Mouse (Mus musculus): ENCODE measurements around the gene Sugt1.

The Sugt1 gene

GRCm38 (mm10) chr14:79606867-79607266 is 19.4 kb downstream of the Sugt1 start:
- no peak for DNase-seq (ENCODE audit: low read depth, low spot score)

DNA sequence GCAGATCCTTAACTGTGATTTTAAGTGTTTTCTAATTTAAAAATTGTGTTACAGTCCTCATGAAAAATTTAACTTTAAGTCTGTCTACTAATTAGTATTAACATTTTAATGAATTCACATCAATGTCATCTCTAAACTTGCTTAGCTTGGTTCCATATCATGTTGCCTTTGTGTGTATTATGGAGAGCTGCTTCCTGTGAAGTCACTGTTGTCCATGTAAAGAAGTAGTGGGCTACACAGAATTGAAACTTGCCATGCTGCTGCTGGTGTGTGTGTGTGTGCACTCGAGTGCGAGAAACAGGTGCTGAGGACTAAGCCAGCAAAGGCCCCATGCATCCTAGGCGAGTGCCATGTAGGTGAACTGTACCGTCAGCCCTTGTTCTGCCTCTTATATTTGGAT is 19.9 kb downstream of the Sugt1 start:
- DNase-seq (ENCODE audit: low read depth, low spot score), result no peak

DNA sequence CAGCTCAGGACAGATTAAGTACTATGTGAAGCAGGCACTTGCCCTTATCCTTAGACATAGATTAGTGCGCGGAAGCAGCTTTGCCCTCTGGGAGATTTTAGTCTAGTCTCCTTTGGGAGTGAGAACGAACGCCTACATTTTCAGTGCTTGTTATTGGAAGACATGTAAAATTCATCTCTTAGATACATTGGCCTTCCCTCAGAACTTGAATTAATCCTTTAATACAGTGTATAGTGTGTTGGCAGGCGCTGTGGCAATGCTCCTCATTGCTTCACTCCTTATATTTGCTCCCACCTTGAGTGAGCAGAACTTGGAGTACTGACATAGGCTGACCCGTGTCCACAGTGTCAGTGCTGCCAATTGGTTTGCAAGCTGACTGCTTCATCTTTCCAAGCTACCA is 20.8 kb downstream of the Sugt1 start:
- no peak for DNase-seq (ENCODE audit: low read depth, low spot score)

DNA sequence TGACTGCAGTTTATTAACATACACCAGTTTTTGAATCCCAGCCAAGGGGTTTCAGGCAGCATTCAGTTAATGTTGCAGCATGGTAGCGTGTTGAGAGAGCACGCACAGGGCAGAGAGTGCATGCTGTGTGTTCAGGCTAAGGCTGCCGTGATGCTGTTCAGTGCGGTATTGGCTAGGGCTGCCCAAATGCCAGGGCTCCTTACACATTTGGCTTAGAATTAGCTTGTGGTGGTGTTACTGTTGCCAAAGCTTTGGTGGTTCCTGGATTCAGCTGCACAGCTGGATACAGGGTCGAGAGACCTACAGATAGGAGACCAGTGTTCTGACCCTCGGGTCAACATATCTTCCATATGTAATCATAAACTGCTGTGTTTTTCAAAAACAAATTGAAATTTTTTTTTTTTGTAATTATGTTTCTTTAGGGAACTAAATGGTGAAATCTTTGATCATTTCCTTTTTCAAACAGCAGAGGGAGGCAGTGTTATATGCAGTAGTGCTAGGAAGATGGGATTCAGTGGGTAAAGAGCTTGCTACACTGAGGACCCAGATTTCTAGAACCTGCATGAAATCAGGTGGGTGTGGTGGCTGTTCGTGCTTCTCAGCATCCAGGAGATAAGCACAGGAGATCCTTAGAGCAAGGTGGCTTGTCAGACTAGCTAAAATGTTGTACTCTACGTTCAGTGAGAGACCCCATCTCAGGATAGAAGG is 29.8 kb downstream of the Sugt1 start:
- DNase-seq (ENCODE audit: low read depth, low spot score), result no peak

DNA sequence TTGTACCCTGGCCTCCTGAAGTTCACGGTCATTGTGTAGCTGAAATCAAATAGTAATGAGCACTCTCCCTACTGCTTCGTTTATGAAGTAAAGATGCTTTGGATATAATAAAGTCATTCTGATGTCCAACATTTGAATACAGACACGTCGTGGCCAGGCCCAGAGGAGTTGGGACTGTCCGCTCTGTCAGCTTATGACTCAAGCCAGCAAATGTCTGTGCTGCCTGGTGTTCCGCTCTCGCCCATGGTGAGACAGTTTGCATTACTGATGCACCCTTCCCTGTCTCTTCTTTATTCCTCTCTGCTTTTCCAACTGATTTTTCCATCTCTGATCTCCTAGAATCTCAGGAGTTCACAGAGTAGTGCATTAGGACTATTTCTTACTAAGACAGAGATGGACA is 32.3 kb downstream of the Sugt1 start:
- DNase-seq (ENCODE audit: low read depth, low spot score), result no peak

- DNase-seq (ENCODE audit: low read depth, low spot score), result no peak
Observed at GRCm38 (mm10) chr14:79621143-79621542, 33.7 kb downstream of the Sugt1 start.

DNA sequence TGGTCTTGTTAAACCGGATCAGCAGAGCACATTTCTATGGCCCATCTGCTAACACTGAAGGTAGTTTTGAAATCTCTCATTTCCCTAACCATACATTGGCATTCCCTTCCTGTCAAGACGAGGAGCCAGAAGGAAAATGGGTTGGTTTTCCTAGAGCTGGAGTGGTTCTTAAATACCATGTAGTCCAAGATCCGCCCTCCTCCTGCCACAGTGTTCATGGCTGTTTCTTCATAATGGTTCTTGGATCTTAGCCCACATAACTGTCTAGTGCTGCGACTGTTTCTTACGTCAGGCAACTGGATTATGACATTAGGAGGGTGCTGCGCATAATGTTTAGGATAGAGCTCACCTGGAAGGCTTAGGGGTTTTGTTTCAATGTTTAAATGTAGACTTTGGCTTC is 44.8 kb downstream of the Sugt1 start:
- DNase-seq (ENCODE audit: low read depth, low spot score), result no peak

- no peak for DNase-seq (ENCODE audit: low read depth, low spot score)
Observed at GRCm38 (mm10) chr14:79633196-79633595, 45.7 kb downstream of the Sugt1 start.

GRCm38 (mm10) chr14:79636814-79637213 is 49.3 kb downstream of the Sugt1 start:
- no peak for DNase-seq (ENCODE audit: low read depth, low spot score)

DNA sequence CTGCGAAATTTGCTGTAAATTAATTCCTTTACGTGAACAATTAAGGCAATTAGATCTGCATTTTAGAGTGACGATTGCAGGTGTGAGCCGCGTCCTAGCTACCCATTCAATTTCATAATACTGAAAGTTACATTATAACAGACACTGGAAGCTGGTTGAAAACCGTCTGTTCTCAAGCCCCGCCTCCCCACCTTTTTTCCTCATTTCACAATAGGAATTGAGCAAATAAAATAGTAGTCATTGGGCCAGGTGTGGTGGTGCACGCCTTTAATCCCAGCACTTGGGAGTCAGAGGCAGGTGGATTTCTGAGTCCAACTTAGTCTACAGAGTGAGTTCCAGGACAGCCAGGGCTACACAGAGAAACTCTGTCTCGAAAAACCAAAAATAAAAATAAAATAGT is 54.6 kb downstream of the Sugt1 start:
- DNase-seq (ENCODE audit: low read depth, low spot score), result no peak

DNA sequence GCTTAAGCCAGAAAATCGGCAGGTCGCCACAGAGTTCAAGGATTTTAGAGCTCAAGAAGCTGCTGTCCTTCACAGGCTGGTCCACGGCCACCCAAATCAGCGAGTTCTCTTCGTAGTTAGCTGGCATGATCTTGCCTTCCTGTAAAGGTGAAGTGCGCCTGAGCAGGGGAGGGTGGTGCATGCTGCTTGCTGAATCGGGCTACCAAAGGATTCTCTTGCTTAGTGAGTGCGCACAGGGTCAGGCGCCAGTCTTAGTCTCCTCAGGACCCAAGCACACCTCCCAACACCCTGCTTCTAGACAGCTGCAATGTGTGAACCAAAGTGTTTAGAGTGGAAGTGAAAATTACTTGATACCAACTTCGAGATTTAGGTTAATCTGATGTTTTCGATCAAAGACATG is 57.9 kb downstream of the Sugt1 start:
- no peak for DNase-seq (ENCODE audit: low read depth, low spot score)

GRCm38 (mm10) chr14:79649680-79650079 is 62.2 kb downstream of the Sugt1 start:
- DNase-seq (ENCODE audit: low read depth, low spot score), result no peak

GRCm38 (mm10) chr14:79652654-79653053 is 65.2 kb downstream of the Sugt1 start:
- DNase-seq (ENCODE audit: low read depth, low spot score), result no peak

DNA sequence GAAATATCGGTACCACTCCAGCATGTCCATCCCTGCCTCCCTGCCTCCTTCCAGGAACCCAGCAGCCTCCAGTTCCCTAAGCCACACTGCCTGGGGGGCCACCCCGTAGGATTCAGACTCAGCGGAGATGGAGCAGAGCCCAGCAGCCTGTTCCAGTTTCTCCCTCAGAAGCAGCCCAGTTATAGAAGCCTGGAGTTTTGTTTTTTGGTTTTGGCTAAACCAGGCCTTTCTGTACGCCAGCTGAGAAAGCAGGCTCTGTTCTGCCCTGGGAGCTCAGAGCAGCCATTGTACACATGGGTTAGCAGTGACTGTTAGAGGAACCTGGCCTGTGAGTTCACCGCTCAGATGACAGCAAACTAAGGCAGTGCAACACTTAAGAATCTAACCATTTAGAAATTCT is 70.8 kb downstream of the Sugt1 start:
- DNase-seq (ENCODE audit: low read depth, low spot score), result no peak

GRCm38 (mm10) chr14:79658748-79659508 is 71.4 kb downstream of the Sugt1 start:
- no peak for DNase-seq (ENCODE audit: low read depth, low spot score)

DNA sequence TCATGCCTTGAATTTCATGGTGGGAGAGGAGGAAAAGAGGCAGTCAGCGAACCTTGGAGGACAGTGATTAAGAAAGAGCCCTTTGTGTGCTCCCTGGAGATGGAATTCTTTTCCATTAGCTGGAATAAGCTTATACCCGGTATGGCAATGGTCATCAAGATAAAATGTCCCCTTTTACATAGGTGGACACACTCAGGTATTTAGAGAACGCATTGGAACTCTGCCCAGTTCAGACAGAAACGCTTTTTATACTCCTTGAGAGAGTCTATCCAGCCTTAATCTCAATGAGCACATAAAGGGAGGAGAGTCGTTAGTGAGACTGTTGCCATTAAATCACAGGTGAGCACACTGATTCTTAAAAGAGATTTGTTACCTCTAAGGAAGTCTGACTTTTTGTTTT is 73.0 kb downstream of the Sugt1 start:
- no peak for DNase-seq (ENCODE audit: low read depth, low spot score)

DNA sequence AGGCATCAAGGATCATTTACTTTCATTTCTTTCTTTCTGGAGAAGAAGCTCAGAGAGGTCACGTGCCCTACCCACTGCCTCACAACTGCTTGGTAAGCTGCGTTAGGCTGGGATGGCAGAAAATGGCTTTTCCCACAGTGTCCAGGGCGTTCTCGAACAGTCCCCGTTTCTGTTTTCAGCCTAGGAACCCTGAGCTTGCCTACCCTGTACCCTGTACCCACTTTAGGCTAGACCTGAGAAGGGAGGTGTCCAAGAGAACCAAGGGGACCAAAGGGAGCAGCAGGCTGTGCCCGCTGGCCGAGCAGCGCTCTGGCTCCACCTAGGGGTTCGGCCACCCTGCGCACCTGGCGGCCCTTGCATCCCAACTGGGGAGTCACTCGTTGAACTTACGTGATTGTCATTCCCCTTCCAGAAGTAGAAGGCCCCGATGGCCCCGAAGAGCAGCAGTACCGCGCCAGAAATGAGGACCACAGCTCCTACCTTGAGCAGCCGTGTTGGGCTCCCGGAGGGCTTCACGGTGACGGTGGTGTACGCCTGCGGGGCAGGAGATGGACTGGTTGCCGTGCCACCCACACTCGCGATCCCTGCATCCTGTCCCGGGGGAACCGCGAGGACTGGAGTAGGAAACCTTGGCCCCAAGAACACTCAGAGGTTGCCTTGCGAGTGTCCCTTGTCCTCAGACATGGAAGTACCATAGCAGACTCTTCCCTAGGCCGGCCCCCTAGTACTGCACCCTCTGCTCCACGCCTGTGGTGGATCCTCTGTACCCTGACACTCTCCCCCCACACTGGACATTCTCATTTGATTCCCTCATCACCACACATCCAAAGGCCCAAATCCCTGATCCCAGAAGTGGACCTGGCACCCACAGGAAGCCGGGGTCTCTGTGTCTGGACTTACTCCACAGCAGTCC is 73.8 kb downstream of the Sugt1 start:
- no peak for DNase-seq (ENCODE audit: low read depth, low spot score)

DNA sequence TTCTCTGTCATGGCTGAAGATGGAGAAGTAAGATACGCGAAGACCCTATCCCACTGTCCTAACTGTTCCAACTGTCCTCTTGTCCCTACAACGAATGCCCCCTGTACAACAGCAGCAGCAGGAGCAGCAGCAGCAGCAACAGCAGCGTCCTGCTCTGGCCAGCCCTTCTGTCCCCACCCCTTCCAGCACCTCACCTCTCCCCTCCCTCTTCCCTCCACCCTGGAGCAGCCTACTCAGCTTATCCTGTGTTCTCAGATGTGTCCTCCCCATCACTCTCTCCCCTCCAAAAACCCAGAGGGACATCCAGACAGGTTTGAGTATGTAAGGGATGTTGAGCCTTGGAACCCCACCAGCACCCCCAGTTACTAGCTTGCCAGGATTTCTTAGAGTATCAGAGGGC is 74.5 kb downstream of the Sugt1 start, which contains the start of gene Cnmd:
Cnmd (minus strand) TSS at position 170 of the 400 bp plus-strand sequence.
- no peak for DNase-seq (ENCODE audit: low read depth, low spot score)

DNA sequence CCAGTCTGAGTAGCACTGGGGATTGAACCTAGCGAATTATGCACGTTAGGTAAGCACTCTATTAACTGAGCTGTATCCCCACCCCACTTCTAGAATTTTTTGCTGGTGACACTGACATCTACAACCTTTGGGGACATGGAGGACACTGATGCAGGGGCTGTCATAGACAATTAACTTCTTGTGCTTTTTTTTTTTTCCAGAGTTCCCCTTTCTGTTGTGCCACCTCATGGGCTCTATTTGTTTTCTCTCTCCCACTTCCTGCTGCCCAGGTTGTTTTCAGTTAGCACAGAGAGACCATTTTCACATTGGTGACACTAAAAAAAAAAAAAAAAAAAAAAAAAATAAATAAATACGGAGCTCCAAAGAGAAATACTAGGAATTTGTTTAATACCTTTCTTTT is 83.5 kb downstream of the Sugt1 start:
- no peak for DNase-seq (ENCODE audit: low read depth, low spot score)

DNA sequence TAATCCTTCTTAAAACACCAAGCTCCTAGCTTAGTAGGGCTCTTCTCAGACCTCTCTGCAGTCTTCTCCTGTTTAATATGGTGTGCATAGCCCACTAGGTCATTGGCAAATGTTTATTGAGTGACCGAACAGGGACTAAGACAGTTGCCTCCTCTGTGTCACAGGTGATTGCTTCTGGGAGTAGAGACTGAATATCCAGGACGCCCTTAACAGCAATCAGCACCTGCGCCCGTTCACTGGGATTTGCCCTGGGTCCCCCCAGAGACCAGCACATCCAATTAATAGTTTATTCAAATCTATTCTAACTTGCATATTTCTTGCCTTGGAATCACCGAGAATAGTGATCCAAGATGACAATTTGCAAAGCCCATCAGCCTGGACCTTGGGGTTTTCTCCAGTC is 85.1 kb downstream of the Sugt1 start:
- DNase-seq (ENCODE audit: low read depth, low spot score), result no peak

- no peak for DNase-seq (ENCODE audit: low read depth, low spot score)
Observed at GRCm38 (mm10) chr14:79673083-79674013, 85.9 kb downstream of the Sugt1 start.
